Comparison of ENCODE assay signal across 10 mouse cellular contexts in the genomic region with DNA sequence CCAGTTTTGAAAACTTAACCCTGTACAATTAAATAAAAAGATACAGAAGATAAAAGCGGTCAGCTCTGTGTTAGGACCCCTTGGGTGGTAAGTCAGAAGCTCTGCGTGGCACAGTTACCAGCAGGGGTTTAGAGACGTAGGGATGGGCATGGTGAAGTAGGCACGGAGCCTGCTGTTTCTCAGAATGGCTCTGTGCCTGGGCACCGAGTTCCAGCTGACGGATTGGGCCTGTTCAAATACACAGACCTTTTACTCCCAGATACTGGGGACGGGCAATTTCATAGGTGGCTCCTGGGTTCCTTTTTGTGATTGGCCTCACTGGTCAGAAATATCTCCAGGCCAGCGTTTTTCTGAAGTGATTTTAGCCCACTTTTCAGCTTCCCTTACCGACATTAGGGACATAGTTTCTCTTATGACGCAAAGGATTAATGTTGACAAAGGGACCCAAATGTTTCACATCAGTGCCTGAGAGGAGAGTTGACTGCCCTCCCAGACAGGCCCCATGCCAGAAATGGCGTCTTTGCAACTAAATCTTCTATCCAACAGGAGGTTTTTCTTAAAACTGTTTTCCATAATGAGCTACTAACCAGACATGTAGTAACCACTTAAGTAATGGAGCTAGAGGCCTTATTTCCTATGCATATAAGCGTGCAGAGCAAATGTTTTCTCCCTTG.
A peak's percentile ranks its signal among the peaks of the same experiment; 100 is the strongest.
DNase-seq lines count a peak whose midpoint lies in the region; ATAC-seq and TF ChIP-seq lines count a peak whose summit lies in the region.
"Had no signal": no experiment of that assay in that cellular context is flagged by ENCODE, and none has a peak within 500 bp of the region (broad histone marks: within the 10 kb centered on the region; RNA-seq: fewer than 3 reads in every experiment).

No protein-coding gene starts in this region.

- H3K27ac ChIP-seq in gastrocnemius, adult 2 months = peak overlapping the region; percentile 64
- H3K27ac ChIP-seq in neural tube, embryonic 15.5 days (replicated peaks) = peak overlapping the region; percentile 65
- peak overlapping the region; percentile 72 for H3K27ac ChIP-seq in kidney, embryonic 15.5 days
- peak overlapping the region; percentile 80 for H3K27ac ChIP-seq in stomach, embryonic 15.5 days
- H3K27ac ChIP-seq: midbrain, embryonic 15.5 days had no signal

- peak; percentile 62 for DNase-seq in gastrocnemius, adult 2 months
- DNase-seq in gastrocnemius, adult 18-20 months (ENCODE audit: low spot score) = no peak
- DNase-seq in neural tube, embryonic 10.5 days (ENCODE audit: extremely low spot score, low spot score) = no peak
- no peak for DNase-seq in thymus, postnatal 14 days
- DNase-seq in urinary bladder, postnatal 25 days (ENCODE audit: low spot score) = no peak
- DNase-seq: layer of hippocampus, adult 9-11 months had no signal

- no peak for TF ChIP-seq CTCF in gastrocnemius, adult 2 months (IDR thresholded peaks at IDR 0.05)

- no peak overlapping the region for H3K4me3 ChIP-seq in gastrocnemius, adult 2 months
- H3K4me3 ChIP-seq in neural tube, embryonic 15.5 days (replicated peaks) = no peak overlapping the region
- H3K4me3 ChIP-seq in kidney, embryonic 15.5 days (replicated peaks) = no peak overlapping the region
- no peak overlapping the region for H3K4me3 ChIP-seq in stomach, embryonic 15.5 days (replicated peaks)
- H3K4me3 ChIP-seq: midbrain, embryonic 15.5 days had no signal

- no peak for ATAC-seq in neural tube, embryonic 15.5 days (ENCODE audit: low FRiP score)
- no peak for ATAC-seq in kidney, embryonic 15.5 days (replicated peaks; ENCODE audit: low FRiP score)
- ATAC-seq in stomach, embryonic 15.5 days (ENCODE audit: insufficient read depth, low FRiP score, low read depth) = no peak
- ATAC-seq: midbrain, embryonic 15.5 days had no signal

- WGBS in neural tube, embryonic 15.5 days = 61% methylated on average over 12 of the region's 12 CpGs
- 45% methylated on average over 12 of the region's 12 CpGs for WGBS in kidney, embryonic 15.5 days
- WGBS in stomach, embryonic 15.5 days = 33% methylated on average over 12 of the region's 12 CpGs

- H3K36me3 ChIP-seq in neural tube, embryonic 15.5 days = no peaks in the 10 kb centered on the region
- H3K36me3 ChIP-seq in kidney, embryonic 15.5 days = no peaks in the 10 kb centered on the region
- no peaks in the 10 kb centered on the region for H3K36me3 ChIP-seq in stomach, embryonic 15.5 days
- H3K36me3 ChIP-seq: midbrain, embryonic 15.5 days had no signal

- no peaks in the 10 kb centered on the region for H3K9me3 ChIP-seq in neural tube, embryonic 15.5 days (replicated peaks)
- no peaks in the 10 kb centered on the region for H3K9me3 ChIP-seq in kidney, embryonic 15.5 days (replicated peaks)
- no peaks in the 10 kb centered on the region for H3K9me3 ChIP-seq in stomach, embryonic 15.5 days
- H3K9me3 ChIP-seq: midbrain, embryonic 15.5 days had no signal

- H3K27me3 ChIP-seq in neural tube, embryonic 15.5 days (replicated peaks) = no peaks in the 10 kb centered on the region
- no peaks in the 10 kb centered on the region for H3K27me3 ChIP-seq in kidney, embryonic 15.5 days
- no peaks in the 10 kb centered on the region for H3K27me3 ChIP-seq in stomach, embryonic 15.5 days (replicated peaks)
- H3K27me3 ChIP-seq: midbrain, embryonic 15.5 days had no signal

- intact Hi-C loops in gastrocnemius, adult 2 months (cut with DNase I) = no loop called here

- peaks cover 49% of the 10 kb centered on the region for H3K4me1 ChIP-seq in neural tube, embryonic 15.5 days
- H3K4me1 ChIP-seq in kidney, embryonic 15.5 days = peaks cover 90% of the 10 kb centered on the region
- H3K4me1 ChIP-seq in stomach, embryonic 15.5 days = peaks cover 52% of the 10 kb centered on the region

- no peak overlapping the region for H3K4me2 ChIP-seq in neural tube, embryonic 15.5 days
- H3K4me2 ChIP-seq in kidney, embryonic 15.5 days = 0 out of 2 replicates have a peak overlapping the region, but pooled peaks have one; percentile 1
- no peak overlapping the region; the same call in 1 of the 2 replicates for H3K4me2 ChIP-seq in stomach, embryonic 15.5 days
- H3K4me2 ChIP-seq: midbrain, embryonic 15.5 days had no signal

- H3K9ac ChIP-seq in neural tube, embryonic 15.5 days (replicated peaks) = no peak overlapping the region
- H3K9ac ChIP-seq in kidney, embryonic 15.5 days = no peak overlapping the region
- H3K9ac ChIP-seq in stomach, embryonic 15.5 days = no peak overlapping the region
- H3K9ac ChIP-seq: midbrain, embryonic 15.5 days had no signal
